Mouse (Mus musculus) B cell, adult 2 months (primary cell): ENCODE measurements around the gene Tnfsf9.

Experiments
- DNase-seq, 2 experiments: peaks; one replicate each; pipeline ENCODE4 v3.0.0; 2022

Gene Tnfsf9

DNA sequence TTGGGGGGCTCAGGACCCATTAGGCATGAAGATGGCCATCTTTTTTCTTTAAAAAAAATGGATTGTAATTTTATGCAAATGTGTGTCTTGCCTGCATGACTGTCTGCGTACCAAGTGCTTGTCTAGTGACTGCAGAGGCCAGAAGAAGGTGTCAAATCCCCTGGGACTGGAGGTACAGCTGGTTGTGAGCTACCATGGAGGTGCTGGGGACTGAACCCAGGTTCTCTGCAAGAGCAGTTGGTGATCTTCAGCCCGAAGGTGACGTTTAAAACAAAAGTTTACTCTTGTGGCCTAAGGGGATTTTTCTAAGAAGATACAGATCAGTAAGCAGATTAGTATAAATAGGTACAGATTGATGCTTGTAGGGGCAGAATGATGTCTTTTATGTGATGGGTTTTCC, 30.5 kb downstream of the Tnfsf9 start:
- no peak for DNase-seq

DNA sequence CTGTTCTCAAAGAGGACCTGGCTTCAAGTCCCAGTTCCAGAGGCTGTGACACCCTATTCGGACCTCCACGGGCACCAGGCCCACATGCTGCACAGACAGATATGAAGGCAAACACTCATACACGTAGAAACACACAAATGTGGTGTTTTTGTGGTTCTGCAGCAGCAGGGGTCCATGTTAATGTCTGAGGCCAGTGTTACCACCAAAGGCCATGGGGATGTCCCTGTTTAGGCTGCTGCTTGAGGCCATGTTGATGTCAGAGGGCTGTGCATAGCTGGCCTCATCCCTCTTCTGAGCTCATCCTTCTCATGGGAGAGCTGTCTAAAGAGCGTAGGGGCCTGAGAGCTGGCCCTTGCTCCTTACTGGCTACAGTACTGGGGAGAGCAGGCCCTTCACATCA, 33.6 kb downstream of the Tnfsf9 start:
- no peak for DNase-seq

DNA sequence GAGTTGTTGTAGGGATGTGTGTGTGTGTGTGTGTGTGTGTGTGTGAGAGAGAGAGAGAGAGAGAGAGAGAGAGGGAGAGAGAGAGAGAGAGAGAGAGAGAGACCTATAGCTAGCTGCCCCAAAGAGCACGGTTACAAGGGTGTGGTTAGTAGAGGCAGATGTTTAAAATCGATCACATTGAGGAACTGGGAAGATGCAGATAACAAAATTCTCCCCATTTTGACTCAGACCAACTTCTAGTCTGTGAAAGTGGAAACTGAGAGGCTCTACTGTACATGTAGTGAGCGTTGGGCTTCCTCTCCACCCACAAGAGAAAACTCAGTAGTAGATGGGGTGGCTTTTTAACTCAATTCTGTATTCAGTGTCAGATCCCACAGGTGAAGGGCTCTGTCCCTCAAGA, 34.6 kb downstream of the Tnfsf9 start:
- DNase-seq: no peak

DNA sequence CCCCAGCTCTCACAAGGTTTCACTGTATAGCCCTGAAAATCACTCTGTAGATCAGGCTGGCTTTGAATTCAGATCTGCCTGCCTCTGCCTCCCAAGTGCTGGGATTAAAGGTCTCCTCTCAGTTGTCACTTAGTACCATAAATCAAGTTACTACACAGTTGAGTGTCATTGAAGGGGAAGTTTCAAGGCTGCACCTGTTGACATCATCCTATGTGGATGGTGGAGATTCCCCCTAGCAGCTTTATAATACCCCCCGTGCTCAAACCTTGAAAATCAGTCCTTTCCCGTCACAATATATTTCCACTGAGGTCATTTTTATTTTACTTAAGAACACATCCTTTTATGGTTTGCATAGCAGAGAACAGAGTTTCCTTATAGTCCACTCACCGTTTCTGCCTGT, 38.6 kb downstream of the Tnfsf9 start:
- DNase-seq: no peak

DNA sequence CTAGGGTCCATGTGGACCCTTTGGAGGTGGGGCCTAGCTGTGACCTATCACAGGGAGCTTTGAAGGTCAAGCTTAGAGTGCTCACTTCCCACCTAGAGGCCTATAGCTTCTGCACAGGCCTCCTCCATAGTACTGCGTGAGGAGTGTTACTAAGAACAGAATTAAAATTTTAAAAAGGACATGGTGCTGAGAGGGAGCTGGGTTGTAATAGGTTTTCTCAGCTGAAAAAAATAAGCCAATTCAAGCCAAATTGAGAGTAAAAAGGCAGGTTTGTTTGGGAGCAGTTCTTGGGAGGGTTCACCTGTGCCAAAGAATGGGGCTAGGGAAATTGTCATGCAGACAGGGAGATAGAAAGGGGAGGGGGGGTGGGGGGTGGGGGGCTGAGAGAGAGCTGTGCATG, 40.0 kb downstream of the Tnfsf9 start:
- no peak for DNase-seq

DNA sequence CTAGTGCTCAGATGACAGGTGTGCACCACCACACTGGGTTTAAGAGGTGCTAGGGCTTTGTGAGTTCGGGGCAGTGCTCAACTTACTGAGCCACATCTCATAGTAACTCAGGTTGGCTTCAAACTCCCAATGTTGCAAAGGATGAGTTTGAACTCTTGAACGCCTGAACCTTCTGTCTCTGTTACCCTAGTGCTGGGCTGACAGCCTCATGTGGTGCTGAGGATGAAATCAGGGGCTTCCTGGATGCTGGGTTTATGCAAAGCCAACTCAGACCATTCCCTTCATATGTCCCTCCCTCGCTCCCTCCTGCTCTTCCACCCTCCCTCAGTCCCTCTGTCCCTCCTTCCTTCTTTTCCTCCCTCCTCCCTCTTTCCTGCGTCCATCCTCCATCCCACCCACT, 43.2 kb downstream of the Tnfsf9 start:
- no peak for DNase-seq

DNA sequence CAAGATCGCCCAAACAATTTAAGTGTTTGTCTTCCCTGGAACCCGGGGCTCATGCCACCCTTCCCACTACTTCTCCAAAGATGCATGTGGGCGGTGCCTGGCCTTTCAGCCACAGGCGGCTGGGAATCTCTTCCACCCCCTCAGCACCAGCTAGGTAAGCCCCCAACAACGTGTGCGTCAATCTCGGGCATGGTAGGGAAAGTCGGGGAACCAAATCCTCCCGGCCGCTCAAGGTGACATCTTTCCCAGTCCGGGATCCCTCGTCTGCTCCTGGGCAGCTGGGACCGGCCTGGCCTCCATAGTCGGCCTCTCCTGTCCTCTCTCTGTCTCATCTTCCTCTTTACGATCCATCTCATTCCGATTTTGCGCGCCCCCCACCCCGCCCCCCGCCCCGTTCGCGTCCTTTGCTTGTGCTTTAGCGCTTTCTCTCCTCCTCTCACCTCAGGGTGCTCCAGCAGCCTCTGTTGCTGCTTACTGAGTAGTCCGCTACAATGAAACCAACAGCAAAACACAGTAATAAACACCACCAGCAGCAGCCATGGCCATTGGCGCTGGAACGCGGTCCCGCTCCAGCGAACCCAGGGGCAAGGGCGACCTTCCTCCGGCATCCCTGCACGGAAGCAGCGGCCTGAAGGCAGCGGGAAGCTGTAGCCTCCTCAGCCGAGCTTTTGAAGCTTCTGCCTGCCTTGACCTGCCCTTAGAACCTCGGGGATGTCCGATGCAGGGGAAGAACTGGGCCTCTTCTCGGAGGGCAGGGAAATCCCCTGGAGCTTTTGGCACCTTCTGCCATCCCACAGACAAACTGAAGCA, 44.1 kb downstream of the Tnfsf9 start, which contains the start of gene Cd70:
Gene Cd70 (minus strand): TSS at position 784 of the 810 bp plus-strand sequence.
- DNase-seq: no peak

DNA sequence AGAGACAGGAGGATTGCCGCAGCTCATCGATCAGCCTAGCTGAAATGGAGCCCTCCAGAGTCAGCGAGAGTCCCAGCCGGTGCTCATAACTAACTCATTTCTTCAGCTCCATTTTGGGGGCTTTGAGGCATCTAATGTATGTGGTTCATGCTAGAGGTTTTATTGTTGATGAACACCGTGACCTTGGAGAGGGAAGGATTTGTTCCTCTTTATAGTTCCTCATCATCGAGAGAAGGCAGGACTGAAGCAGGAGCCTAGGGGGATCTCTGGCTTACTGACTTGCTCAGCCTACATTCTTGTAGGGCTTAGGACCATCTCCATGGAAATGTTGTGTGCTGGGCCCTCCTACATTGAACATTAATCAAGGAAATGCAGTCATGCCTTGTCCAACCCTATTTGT, 47.9 kb downstream of the Tnfsf9 start:
- no peak for DNase-seq

DNA sequence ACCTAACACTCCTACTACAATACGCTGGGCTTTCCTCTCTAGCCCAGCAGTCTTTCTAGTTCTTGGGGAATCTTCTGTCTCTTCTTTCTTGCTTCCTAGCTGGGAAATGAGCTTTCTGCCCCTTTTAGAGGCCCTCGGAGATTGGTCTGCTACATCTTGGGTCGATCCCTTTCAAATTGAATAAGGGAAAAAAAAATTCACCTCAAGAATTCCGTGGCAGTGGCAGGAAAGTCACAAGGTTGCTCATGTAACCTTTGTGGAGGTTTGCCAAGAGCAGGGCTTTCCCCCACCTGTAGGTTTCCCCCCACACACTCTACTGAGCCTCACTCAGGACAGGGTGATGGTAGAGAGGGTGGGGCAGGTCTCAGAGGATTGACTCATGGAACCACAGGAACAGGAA, 48.7 kb downstream of the Tnfsf9 start:
- DNase-seq: no peak
